Mouse (Mus musculus): Measurements from ENCODE around the gene Ndufc2. TPM values are rescaled to one million over a fixed set of nuclear protein-coding genes. Genes with fewer than 3 reads are reported as not detected.

The Ndufc2 gene
- polyA plus RNA-seq, 1 experiment from 2014 or later, result 693 TPM

DNA sequence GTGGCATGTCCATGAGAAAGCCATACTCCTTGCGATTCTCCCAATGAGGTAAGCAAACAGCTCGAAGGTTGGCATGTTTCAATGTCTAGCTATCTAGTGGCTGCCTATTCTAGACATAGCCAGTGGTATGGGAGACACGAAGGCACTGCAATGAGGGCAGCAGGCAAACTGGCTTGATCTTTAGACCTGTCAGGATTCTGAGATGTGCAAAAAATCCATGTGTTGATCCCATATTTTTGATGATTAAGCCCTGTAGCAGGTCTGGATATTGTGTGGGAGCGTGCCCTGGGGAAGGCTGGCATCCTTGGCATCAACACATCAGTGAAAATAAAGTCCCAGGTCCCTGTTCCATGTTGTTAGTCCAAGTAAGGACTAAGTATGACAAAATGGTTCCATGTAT lies 11.3 kb upstream of the Ndufc2 start:
- Histone ChIP-seq H3K9ac (ENCODE audit: low read length) (no peak overlapping the region), H3K36me3 (ENCODE audit: control insufficient read depth, insufficient read depth, low read length) (peaks cover 93% of the 10 kb centered on the region), H3K9me3 (ENCODE audit: control insufficient read depth, low read length) (no peaks in the 10 kb centered on the region), H3K4me1 (ENCODE audit: control insufficient read depth in 2 of 2, insufficient read depth in 2 of 2, low read length in 2 of 2) (no peaks in the 10 kb centered on the region), H3K27ac (replicated peaks in 1 of 2; ENCODE audit: control insufficient read depth in 1 of 2, insufficient read depth in 1 of 2, low read depth in 2 of 2, low read length in 2 of 2) (no peak overlapping the region), H3K27me3 (ENCODE audit: control insufficient read depth, insufficient read depth, low read length) (no peaks in the 10 kb centered on the region), H3K4me2 (ENCODE audit: low read length) (no peak overlapping the region), H3K4me3 (ENCODE audit: control insufficient read depth in 1 of 2, insufficient read depth in 1 of 2, low read depth in 1 of 2, low read length in 2 of 2) (no peak overlapping the region)
- WGBS, result 93% methylated on average over 4 of the region's 4 CpGs
- ATAC-seq (ENCODE audit: insufficient number of reproducible peaks, insufficient read depth, low FRiP score, low read depth), result no peak

DNA sequence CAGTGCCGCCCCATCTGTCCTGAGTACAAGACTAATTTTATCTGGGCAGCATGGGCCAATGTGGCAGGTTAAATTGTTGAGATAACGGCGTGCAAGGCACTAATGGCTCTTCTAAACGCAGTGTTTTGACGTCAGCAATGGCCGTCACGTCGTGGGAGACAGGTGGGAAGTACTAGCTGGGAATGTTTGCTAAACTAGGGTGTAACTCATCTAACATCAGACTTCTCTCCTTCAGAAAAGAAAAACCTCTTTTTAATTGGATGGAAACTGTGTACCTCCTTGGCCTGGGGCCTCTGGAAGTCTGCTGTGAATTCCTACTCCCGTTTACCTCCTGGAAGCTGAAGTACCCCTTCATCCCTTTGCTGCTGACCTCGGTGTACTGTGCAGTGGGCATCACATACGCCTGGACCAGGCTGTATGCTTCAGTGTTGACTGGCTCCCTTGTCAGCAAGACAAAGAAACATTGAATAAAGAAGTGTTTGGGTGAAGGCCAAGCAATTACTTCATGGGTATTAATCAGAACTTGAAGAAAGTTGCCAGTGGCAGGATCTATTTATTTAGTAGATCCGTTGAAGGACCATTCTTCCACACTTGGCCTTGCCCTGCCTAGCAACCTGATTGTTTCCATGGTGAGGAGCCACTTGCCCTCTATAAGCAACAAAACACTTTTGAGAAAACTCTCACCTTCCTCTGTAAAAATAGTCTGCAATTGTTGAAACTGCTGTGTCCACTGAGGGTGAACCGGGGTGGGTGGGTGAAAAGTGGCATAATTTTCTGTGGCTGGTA lies 8.3 kb upstream of the Ndufc2 start:
- Histone ChIP-seq H3K4me2 (ENCODE audit: low read length) (no peak overlapping the region), H3K27ac (replicated peaks in 1 of 2; ENCODE audit: control insufficient read depth in 1 of 2, insufficient read depth in 1 of 2, low read depth in 2 of 2, low read length in 2 of 2) (no peak overlapping the region)
- ATAC-seq (ENCODE audit: insufficient number of reproducible peaks, insufficient read depth, low FRiP score, low read depth), result no peak

DNA sequence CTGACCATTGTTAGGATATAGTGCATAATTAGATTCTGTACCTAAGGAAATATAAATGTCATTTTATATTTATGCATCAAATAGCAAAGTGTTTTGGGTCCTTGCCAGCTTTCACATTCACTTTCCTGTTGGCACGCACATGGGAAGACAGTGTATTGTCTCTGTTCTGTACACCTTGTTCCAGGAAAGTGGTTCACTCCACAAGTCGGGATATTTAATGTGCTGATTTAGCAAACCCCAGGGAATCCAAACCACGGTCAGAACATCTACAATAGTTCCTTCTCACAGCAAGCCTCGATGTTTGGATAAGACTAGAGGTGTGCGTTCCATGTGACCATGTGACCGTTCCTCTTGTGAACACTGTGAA lies 7.7 kb upstream of the Ndufc2 start:
- Histone ChIP-seq H3K9ac (ENCODE audit: low read length) (no peak overlapping the region), H3K4me3 (ENCODE audit: control insufficient read depth in 1 of 2, insufficient read depth in 1 of 2, low read depth in 1 of 2, low read length in 2 of 2) (no peak overlapping the region), H3K4me1 (ENCODE audit: control insufficient read depth in 2 of 2, insufficient read depth in 2 of 2, low read length in 2 of 2) (no peaks in the 10 kb centered on the region), H3K9me3 (ENCODE audit: control insufficient read depth, low read length) (no peaks in the 10 kb centered on the region), H3K27ac (replicated peaks in 1 of 2; ENCODE audit: control insufficient read depth in 1 of 2, insufficient read depth in 1 of 2, low read depth in 2 of 2, low read length in 2 of 2) (no peak overlapping the region), H3K36me3 (ENCODE audit: control insufficient read depth, insufficient read depth, low read length) (peaks cover 58% of the 10 kb centered on the region), H3K4me2 (ENCODE audit: low read length) (no peak overlapping the region), H3K27me3 (ENCODE audit: control insufficient read depth, insufficient read depth, low read length) (no peaks in the 10 kb centered on the region)
- no peak for ATAC-seq (ENCODE audit: insufficient number of reproducible peaks, insufficient read depth, low FRiP score, low read depth)
- WGBS, result 87% methylated on average over 6 of the region's 6 CpGs

More for the DNA sequence above, 8.3 kb upstream of the Ndufc2 start:
- H3K4me3 ChIP-seq (ENCODE audit: control insufficient read depth in 1 of 2, insufficient read depth in 1 of 2, low read depth in 1 of 2, low read length in 2 of 2), result no peak overlapping the region
- WGBS, result 75% methylated on average over 13 of the region's 13 CpGs
- no peaks in the 10 kb centered on the region for H3K9me3 ChIP-seq (ENCODE audit: control insufficient read depth, low read length)
- peaks cover 64% of the 10 kb centered on the region for H3K36me3 ChIP-seq (ENCODE audit: control insufficient read depth, insufficient read depth, low read length)
- H3K9ac ChIP-seq (ENCODE audit: low read length), result no peak overlapping the region
- H3K27me3 ChIP-seq (ENCODE audit: control insufficient read depth, insufficient read depth, low read length), result no peaks in the 10 kb centered on the region
- H3K4me1 ChIP-seq (ENCODE audit: control insufficient read depth in 2 of 2, insufficient read depth in 2 of 2, low read length in 2 of 2), result no peaks in the 10 kb centered on the region

DNA sequence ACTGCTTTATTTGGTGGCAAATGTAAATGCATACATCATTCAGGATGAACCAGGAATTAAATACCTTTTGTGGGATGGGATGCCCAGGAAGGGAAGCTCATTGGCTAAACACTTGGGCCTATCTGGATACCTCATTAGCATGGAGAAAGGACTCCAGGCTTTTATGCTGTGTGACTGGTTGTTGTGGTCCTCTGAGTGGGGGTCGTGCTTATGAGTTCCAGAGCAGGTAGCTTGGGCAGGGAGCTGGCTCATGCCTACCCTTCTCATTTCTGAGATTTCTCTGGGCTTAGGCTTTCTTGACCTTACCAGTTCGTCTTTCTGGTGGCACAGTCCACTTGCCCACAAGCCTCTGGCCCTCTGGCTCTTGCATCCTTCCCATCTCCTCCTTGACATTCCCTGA lies 5.4 kb upstream of the Ndufc2 start:
- no peak for ATAC-seq (ENCODE audit: insufficient number of reproducible peaks, insufficient read depth, low FRiP score, low read depth)

DNA sequence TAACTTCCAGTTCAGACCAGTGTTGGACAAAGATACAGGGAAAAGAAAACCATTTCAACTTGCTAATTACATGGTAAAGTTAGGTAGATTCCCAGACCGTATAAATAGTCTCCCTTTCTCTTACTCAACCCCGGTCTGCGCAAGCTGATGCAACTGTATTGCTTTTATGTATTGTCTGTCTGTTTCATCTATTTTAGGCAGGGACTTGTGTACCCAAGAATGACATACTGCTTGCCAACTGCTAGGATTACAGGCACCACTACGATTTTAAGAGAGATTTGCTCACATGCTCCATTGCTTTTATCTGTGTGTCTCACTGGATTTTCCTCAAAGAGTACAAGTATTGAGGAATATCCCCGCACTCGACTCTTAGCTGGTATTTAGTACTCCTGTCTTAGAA lies 860 bp upstream of the Ndufc2 start:
- Histone ChIP-seq H3K9ac (ENCODE audit: low read length) (no peak overlapping the region), H3K4me1 (ENCODE audit: control insufficient read depth in 2 of 2, insufficient read depth in 2 of 2, low read length in 2 of 2) (peaks cover 2 to 17% of the 10 kb centered on the region in 2 experiments), H3K36me3 (ENCODE audit: control insufficient read depth, insufficient read depth, low read length) (no peaks in the 10 kb centered on the region), H3K9me3 (ENCODE audit: control insufficient read depth, low read length) (no peaks in the 10 kb centered on the region), H3K4me3 (ENCODE audit: control insufficient read depth in 1 of 2, insufficient read depth in 1 of 2, low read depth in 1 of 2, low read length in 2 of 2) (no peak overlapping the region), H3K4me2 (ENCODE audit: low read length) (no peak overlapping the region), H3K27ac (replicated peaks in 1 of 2; ENCODE audit: control insufficient read depth in 1 of 2, insufficient read depth in 1 of 2, low read depth in 2 of 2, low read length in 2 of 2) (no peak overlapping the region), H3K27me3 (ENCODE audit: control insufficient read depth, insufficient read depth, low read length) (no peaks in the 10 kb centered on the region)
- WGBS, result 88% methylated on average over 6 of the region's 6 CpGs
- no peak for ATAC-seq (ENCODE audit: insufficient number of reproducible peaks, insufficient read depth, low FRiP score, low read depth)

More for the DNA sequence above, 5.4 kb upstream of the Ndufc2 start:
- Histone ChIP-seq H3K4me1 (ENCODE audit: control insufficient read depth in 2 of 2, insufficient read depth in 2 of 2, low read length in 2 of 2) (no peaks in the 10 kb centered on the region), H3K36me3 (ENCODE audit: control insufficient read depth, insufficient read depth, low read length) (peaks cover 35% of the 10 kb centered on the region), H3K27ac (replicated peaks in 1 of 2; ENCODE audit: control insufficient read depth in 1 of 2, insufficient read depth in 1 of 2, low read depth in 2 of 2, low read length in 2 of 2) (no peak overlapping the region), H3K9ac (ENCODE audit: low read length) (no peak overlapping the region), H3K27me3 (ENCODE audit: control insufficient read depth, insufficient read depth, low read length) (no peaks in the 10 kb centered on the region), H3K4me3 (ENCODE audit: control insufficient read depth in 1 of 2, insufficient read depth in 1 of 2, low read depth in 1 of 2, low read length in 2 of 2) (no peak overlapping the region), H3K9me3 (ENCODE audit: control insufficient read depth, low read length) (no peaks in the 10 kb centered on the region), H3K4me2 (ENCODE audit: low read length) (no peak overlapping the region)
- WGBS, result 80% methylated on average over 2 of the region's 2 CpGs

DNA sequence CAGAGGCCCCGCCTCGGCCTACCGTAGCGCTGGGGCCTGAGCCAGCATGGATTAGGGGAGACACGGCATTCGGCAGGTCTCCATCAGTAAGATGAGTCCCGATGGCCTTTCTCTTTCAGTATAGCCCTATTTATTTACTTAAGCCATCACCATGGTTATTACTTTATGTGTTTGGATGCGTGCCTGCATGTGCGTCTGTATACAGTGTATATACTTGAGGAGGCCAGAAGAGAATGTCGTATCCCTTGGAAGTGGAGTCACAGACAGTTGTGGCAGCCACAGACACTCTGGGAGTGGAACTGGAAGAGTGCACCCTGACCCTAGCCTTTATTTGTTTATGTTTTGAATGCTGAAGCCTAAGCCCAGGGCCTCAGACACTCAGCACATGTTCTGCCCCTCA lies 7.3 kb downstream of the Ndufc2 start:
- 87% methylated on average over 10 of the region's 10 CpGs for WGBS
- no peak for ATAC-seq (ENCODE audit: insufficient number of reproducible peaks, insufficient read depth, low FRiP score, low read depth)
- Histone ChIP-seq H3K4me3 (ENCODE audit: control insufficient read depth in 1 of 2, insufficient read depth in 1 of 2, low read depth in 1 of 2, low read length in 2 of 2) (no peak overlapping the region), H3K27ac (replicated peaks in 1 of 2; ENCODE audit: control insufficient read depth in 1 of 2, insufficient read depth in 1 of 2, low read depth in 2 of 2, low read length in 2 of 2) (no peak overlapping the region), H3K4me1 (ENCODE audit: control insufficient read depth in 2 of 2, insufficient read depth in 2 of 2, low read length in 2 of 2) (peaks cover 0 to 4% of the 10 kb centered on the region in 2 experiments; a peak in 2 of 4 replicates), H3K9ac (ENCODE audit: low read length) (no peak overlapping the region), H3K4me2 (ENCODE audit: low read length) (no peak overlapping the region), H3K9me3 (ENCODE audit: control insufficient read depth, low read length) (no peaks in the 10 kb centered on the region), H3K36me3 (ENCODE audit: control insufficient read depth, insufficient read depth, low read length) (peaks cover 42% of the 10 kb centered on the region), H3K27me3 (ENCODE audit: control insufficient read depth, insufficient read depth, low read length) (no peaks in the 10 kb centered on the region)

DNA sequence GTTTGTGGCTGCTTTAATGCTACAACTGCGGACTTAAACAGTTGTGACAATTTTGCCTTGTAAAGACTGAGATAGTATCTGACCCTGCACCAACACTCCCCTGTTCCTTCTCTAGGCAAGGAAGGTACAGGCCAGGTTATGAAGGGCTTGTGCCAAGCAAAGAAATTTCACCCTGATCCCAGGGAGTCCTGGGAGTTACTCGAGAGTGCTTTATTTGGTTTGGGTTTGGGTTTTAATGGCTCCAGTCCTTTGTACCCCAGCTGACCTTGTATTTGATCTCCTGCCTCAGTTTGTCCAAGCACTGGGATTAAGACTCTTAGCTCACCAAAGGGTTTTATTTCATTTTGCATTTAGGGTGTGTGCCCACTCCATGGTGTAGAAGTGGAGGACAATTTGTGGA lies 11.3 kb downstream of the Ndufc2 start:
- Histone ChIP-seq H3K4me3 (ENCODE audit: control insufficient read depth in 1 of 2, insufficient read depth in 1 of 2, low read depth in 1 of 2, low read length in 2 of 2) (no peak overlapping the region), H3K36me3 (ENCODE audit: control insufficient read depth, insufficient read depth, low read length) (peaks cover 48% of the 10 kb centered on the region), H3K27ac (replicated peaks in 1 of 2; ENCODE audit: control insufficient read depth in 1 of 2, insufficient read depth in 1 of 2, low read depth in 2 of 2, low read length in 2 of 2) (no peak overlapping the region), H3K4me2 (ENCODE audit: low read length) (no peak overlapping the region), H3K27me3 (ENCODE audit: control insufficient read depth, insufficient read depth, low read length) (no peaks in the 10 kb centered on the region), H3K9ac (ENCODE audit: low read length) (no peak overlapping the region), H3K4me1 (ENCODE audit: control insufficient read depth in 2 of 2, insufficient read depth in 2 of 2, low read length in 2 of 2) (peaks cover 0 to 10% of the 10 kb centered on the region in 2 experiments; a peak in 2 of 4 replicates), H3K9me3 (ENCODE audit: control insufficient read depth, low read length) (no peaks in the 10 kb centered on the region)
- no peak for ATAC-seq (ENCODE audit: insufficient number of reproducible peaks, insufficient read depth, low FRiP score, low read depth)
- 91% methylated on average over 2 of the region's 2 CpGs for WGBS

DNA sequence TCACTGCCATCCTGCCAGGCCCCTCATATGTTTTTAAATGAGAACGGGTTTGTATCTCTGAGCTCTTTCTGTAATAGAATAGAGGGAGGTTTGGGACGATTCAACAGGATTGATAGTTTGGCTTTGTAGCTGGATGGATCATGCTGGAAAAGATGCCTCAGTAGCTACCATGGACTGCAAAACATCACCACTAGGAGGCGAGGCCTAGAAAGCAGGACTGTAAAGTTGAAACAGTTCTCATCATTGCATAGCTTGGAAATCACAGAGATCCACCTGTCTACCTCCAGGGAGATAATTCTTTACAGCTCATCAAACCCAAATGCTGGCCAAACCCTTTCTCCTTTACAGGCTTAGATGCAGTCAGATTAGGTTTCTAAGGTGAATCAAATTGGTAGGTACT lies 11.8 kb downstream of the Ndufc2 start:
- no peak overlapping the region for H3K4me3 ChIP-seq (ENCODE audit: control insufficient read depth in 1 of 2, insufficient read depth in 1 of 2, low read depth in 1 of 2, low read length in 2 of 2)
- peaks cover 48% of the 10 kb centered on the region for H3K36me3 ChIP-seq (ENCODE audit: control insufficient read depth, insufficient read depth, low read length)
- H3K9me3 ChIP-seq (ENCODE audit: control insufficient read depth, low read length), result no peaks in the 10 kb centered on the region
- no peak overlapping the region for H3K4me2 ChIP-seq (ENCODE audit: low read length)
- 72% methylated on average over 3 of the region's 3 CpGs for WGBS
- peaks cover 0 to 10% of the 10 kb centered on the region in 2 experiments; a peak in 2 of 4 replicates for H3K4me1 ChIP-seq (ENCODE audit: control insufficient read depth in 2 of 2, insufficient read depth in 2 of 2, low read length in 2 of 2)
- H3K9ac ChIP-seq (ENCODE audit: low read length), result no peak overlapping the region
- no peaks in the 10 kb centered on the region for H3K27me3 ChIP-seq (ENCODE audit: control insufficient read depth, insufficient read depth, low read length)
- ATAC-seq (ENCODE audit: insufficient number of reproducible peaks, insufficient read depth, low FRiP score, low read depth), result no peak
- no peak overlapping the region for H3K27ac ChIP-seq (replicated peaks in 1 of 2; ENCODE audit: control insufficient read depth in 1 of 2, insufficient read depth in 1 of 2, low read depth in 2 of 2, low read length in 2 of 2)
